Mouse (Mus musculus) kidney, postnatal 36 days (tissue): ENCODE results near the gene Ramp3.
"Not testable (repeated sequence)": the region's sequence is repeated elsewhere in the genome, so short reads cannot be mapped to it uniquely, and the experiment has no call there.

Source experiments
- DNase-seq, 2 experiments: peaks; one replicate each; pipeline ENCODE4 v3.0.0; 2021 to 2022; ENCODE audit warnings: mixed read lengths in 2 of 2

Gene Ramp3

GRCm38 (mm10) chr11:6658271-6658670 is at the start of gene Ramp3:
Gene Ramp3, plus strand, starts transcription at chr11:6658521.
- DNase-seq = peak; percentile 37 to 82

GRCm38 (mm10) chr11:6615250-6616205 is 42.8 kb upstream of the Ramp3 start:
- DNase-seq = peak; percentile 33 to 57

GRCm38 (mm10) chr11:6623704-6624103 is 34.6 kb upstream of the Ramp3 start:
- no peak for DNase-seq

- no peak for DNase-seq
Observed at GRCm38 (mm10) chr11:6624619-6625382, 33.5 kb upstream of the Ramp3 start.

GRCm38 (mm10) chr11:6625478-6626387 is 32.6 kb upstream of the Ramp3 start, which contains the start of gene Tbrg4:
Gene Tbrg4, minus strand, starts transcription at chr11:6626067.
- peak; percentile 95 to 97 for DNase-seq

GRCm38 (mm10) chr11:6626388-6626772 is 31.9 kb upstream of the Ramp3 start:
- DNase-seq = no peak

GRCm38 (mm10) chr11:6627731-6628130 is 30.6 kb upstream of the Ramp3 start:
- DNase-seq = no peak

GRCm38 (mm10) chr11:6628568-6628967 is 29.8 kb upstream of the Ramp3 start:
- peak; percentile 42 to 82 for DNase-seq

- DNase-seq = peak; percentile 11 to 46
Observed at GRCm38 (mm10) chr11:6629655-6630054, 28.7 kb upstream of the Ramp3 start.

GRCm38 (mm10) chr11:6636150-6636549 is 22.2 kb upstream of the Ramp3 start:
- DNase-seq = no peak

- no peak for DNase-seq
Observed at GRCm38 (mm10) chr11:6638537-6638936, 19.8 kb upstream of the Ramp3 start, which contains the start of gene Wap. Gene Wap, minus strand, starts transcription at chr11:6638637.

- DNase-seq = no peak
Observed at GRCm38 (mm10) chr11:6639072-6639471, 19.2 kb upstream of the Ramp3 start.

GRCm38 (mm10) chr11:6644566-6644965 is 13.8 kb upstream of the Ramp3 start:
- no peak for DNase-seq

- no peak for DNase-seq
Observed at GRCm38 (mm10) chr11:6647831-6648724, 10.2 kb upstream of the Ramp3 start.

GRCm38 (mm10) chr11:6650519-6650918 is 7.8 kb upstream of the Ramp3 start:
- DNase-seq = no peak

GRCm38 (mm10) chr11:6652978-6653377 is 5.3 kb upstream of the Ramp3 start:
- DNase-seq = not testable (repeated sequence)

- peak; percentile 87 to 92 for DNase-seq
Observed at GRCm38 (mm10) chr11:6654903-6655302, 3.4 kb upstream of the Ramp3 start.

- peak; percentile 44 to 60 for DNase-seq
Observed at GRCm38 (mm10) chr11:6661206-6661605, 2.9 kb downstream of the Ramp3 start.

GRCm38 (mm10) chr11:6666634-6667033 is 8.3 kb downstream of the Ramp3 start:
- no peak for DNase-seq

GRCm38 (mm10) chr11:6669041-6669440 is 10.7 kb downstream of the Ramp3 start:
- no peak for DNase-seq

- no peak for DNase-seq
Observed at GRCm38 (mm10) chr11:6670044-6670443, 11.7 kb downstream of the Ramp3 start.
